Mouse (Mus musculus) fat pad, adult 2 months (tissue): ENCODE results near the gene C2cd4c.

Source experiments
- DNase-seq: peaks from one replicate; pipeline ENCODE4 v3.0.0-alpha.2; 2011; ENCODE audit warnings: low read depth, low spot score; ENCODE audit errors: extremely low read depth

C2cd4c gene

DNA sequence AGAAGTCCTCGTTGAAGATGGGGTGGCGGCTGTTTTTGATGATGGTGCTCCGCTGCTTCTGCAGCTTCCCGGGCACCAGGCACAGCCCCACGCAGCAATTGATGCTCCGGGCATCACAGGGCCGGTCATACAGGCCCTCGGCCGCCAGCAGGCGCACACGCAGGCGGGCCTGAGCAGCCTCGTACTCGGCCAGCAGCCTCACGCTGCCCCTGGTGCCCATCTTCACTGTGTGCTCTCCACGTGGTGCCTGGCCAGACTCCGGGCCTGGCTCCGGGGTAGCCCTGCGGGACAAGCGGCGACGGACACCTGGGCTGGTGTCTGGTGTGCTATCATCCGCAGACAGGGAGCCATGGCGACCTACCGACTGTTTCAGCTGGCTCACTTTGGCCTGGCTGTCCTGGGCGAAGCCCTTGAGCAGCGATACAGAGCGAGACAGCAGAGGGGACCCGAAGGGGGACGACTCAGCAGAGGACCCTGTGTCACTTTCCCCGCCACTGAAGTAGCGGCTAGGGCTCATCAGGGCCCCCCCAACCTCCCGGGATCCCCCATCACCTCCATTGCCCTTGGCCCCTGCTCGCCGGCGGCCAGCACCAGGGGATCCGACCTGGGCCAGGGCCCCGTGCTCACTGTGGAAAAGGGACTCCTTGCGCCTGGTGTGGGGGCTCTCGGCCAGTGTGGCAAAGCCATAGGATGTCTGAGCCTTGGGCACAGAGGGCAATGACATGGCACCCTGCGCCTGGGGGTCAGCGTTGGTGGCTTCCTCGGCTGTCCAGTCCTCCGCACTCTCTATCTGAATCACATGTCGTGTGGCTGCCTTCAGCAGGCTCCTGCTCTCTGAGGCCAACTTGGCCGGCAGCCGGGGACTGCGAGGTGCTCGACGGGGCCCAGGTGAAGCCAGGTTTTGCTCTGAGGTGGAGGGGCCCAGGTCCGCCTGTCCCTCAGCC is 1.4 kb downstream of the C2cd4c start:
- DNase-seq = no peak

DNA sequence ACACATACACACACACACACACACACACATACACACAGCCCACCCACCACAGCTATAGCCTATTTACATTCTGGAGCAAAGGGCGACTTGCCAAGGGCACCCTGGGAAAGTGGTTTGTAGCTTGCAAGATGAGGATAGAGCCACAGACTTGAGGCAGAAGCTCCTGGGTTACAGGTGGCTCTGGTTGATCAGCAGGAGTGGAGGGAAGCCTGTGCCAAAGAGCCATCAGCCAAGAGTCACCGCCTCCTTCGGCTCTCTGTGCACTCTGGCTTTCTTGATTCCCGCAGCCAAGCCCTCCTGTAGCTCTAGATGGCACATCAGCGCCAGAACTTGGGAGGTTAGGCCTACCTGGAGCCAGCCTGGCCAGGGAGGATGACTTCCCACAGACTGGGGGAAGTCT is 2.5 kb downstream of the C2cd4c start:
- no peak for DNase-seq

DNA sequence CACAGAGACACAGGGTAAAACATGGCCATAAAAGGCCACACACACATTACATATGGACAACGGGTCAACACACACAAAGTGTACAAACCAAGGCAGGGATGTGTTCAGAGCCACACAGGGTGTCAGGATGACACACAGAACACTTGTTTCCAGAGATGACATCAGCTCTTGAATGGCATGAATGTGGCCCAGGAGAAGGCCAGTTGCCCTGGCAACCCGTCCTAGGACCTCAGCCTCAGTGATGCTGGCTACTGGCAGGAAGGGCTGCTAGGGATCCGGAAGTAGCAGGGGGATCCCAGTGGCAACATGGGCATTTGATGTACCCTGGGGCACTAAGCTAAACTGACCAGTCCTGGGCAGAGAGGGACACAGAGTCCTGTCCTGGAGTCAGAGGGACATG is 4.5 kb downstream of the C2cd4c start:
- DNase-seq = no peak

DNA sequence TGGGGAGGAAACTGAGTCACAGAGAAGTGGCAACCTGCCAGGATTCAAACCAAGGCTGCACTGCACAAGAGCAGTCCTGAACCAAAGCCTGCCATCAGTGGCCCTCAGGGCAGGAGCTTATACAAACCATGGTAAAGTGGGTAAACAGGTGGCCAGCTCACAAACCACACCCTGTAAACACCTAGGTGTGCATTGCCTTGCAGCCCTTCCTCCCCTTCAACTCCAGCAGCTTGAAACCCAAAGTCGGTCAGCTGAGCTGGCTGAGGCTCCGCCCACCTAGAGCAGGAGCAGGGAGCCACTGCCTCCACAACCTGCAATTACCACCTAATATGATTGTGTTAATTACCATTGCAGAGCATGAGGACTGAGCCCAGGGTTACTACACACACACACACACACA is 5.9 kb downstream of the C2cd4c start:
- no peak for DNase-seq

DNA sequence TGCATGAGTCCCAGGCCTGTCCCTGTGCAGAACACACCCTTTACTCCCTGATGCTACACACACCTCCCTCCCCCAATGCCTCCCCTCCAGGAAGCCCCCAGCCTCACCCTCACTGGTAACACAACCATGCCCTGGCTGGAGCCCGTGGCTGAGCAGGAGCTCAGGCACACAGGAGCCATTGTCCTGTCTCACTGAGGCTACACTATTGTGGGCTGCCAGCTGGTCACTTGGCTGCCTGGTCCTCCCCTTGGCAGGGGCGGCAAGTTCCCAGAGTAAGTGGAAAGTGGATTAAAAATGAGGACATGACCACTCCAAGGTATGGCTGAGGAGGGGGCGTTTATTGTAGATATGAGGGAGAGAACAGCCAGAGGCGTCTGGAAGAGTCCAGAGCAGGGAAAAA is 7.3 kb downstream of the C2cd4c start:
- no peak for DNase-seq

DNA sequence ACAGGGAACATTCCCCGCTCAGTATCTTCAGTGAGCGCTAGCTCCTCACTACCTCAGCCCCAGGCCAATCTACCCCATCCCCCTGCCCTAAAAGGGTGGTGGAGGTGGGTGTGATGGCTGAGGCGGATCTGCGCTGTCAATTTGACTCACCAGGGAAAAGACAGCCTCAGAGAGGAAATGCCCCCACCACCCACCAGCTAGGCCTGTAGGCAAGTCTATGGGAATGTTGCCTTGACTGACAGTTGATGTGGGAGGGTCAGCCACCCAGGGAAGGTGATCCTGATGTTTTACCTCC is 15.9 kb downstream of the C2cd4c start:
- no peak for DNase-seq

DNA sequence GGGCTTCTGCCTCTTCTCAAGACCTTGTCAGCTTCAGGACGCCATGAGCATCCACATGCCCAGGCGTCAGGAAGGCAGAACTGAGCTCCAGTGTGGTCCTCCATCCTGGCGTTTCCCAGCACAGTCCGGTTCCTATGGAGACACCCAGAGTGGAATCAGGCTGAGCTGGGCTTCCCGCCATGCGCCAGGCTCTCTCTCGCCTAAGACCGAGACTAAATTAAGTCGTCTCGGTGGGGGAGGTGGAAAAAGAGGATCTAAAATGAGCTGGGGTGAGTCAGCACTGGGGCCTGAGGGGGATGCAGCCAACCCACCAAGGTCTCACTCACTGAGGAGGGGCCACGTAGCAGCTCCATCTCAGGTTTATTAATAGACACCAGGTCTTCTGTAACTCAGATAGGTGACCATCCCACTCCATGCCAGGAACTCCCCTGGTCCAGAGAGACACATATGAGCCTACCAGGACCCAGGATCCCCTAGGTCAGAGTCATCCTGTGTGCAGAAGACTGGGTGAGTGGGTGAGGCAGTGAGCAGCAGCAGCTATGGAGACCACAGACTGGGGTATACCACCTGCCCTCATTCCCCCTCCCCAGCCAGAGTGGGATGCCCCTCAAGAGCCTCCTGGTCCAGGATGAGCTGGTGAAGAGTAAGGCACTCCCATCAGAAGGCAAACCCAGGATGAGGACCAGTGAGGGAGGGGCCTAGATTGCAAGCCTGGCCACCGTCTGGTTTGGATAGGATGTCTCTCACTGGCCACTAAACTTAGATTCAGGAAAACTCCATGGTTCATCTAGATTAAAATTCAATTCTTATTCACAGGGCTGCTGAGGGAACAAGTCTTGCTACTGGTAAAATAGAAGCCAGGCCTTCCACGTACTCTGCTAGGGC is 16.5 kb downstream of the C2cd4c start:
- no peak for DNase-seq

DNA sequence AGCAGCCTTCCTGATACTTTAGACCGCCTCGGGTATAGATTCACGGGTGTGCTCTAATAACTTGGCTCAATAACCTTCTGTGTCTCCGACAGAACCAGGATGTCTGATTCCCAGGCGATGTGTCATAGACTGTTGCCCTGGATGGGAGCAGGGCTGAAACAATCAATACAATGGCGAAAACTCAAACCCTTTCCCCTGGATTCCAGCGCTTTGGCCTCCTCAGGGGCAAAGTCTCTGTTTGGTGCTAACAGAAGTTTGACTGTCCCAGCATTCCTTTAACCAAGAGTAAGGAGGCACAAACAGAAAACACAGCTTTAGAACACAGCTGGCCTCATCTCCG is 18.3 kb downstream of the C2cd4c start:
- DNase-seq = no peak

DNA sequence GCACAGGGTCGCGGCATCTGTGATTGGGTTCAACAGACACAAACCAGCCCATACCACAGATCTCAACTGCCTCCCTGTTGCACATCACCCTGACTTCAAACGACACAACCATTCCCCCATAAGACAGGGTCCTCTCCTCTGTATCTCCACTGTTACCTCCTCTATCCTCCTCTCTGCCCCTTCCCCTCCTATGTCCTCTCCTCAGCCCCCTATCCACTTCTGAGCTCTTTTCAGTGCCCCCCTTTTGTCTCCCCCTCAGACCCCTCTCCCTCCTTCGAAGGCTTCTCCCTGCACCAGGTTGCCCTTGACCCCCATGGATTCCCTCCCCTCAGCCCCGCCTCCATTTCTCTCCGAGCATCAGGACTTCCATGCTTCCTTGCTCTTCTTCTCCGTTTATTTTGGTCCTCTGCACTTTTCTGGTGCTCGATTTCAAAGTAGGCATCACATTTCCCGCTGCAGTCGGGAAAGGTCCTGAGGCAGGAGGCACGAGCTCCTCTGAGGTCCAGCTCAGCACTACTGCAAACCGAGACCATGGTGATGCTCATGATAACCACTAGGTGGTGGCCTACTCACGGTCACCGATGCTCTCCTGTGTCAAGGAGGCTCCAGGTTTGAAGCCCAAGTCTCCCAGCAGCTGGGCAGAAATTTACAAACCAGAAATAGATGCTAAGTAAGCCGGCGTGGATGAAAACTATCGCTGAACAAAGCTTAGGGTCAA is 18.8 kb downstream of the C2cd4c start:
- DNase-seq = no peak

DNA sequence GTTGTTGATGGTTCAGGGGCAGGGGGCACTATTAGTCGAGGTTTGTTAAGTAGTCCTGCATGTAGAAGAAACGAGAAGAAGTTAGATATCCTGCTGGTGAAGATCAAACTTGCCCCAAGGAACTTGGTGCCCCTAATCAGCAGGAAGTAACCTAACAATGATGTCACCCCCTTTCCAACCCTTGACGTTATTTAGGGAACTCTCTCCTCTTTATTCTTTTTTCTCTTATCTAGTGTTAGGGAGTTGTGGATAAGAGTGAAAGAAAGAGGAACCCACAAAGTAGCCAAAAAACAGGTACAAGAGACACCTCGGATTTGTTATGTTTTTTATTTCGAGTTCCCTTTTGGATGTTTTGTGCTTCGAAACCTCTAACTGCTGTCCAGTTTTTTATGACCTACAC is 19.7 kb downstream of the C2cd4c start:
- no peak for DNase-seq

DNA sequence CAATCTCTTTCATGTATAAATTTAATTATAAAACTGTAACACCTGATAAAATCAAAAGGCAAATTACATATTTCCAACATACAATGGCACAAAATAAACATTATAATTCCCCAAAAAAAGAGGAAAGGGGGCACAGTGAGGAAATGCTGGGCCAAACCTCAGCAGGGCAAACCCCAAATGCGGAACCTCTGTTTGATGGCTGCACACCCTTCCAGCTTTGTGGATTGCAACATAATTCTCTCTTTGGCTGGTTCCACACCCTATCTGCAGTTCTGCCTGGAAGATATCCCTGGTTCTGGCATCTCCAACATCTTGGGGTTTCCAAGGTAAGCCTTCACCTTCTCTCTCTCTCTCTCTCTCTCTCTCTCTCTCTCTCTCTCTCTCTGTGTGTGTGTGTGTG is 23.1 kb downstream of the C2cd4c start:
- DNase-seq = no peak

DNA sequence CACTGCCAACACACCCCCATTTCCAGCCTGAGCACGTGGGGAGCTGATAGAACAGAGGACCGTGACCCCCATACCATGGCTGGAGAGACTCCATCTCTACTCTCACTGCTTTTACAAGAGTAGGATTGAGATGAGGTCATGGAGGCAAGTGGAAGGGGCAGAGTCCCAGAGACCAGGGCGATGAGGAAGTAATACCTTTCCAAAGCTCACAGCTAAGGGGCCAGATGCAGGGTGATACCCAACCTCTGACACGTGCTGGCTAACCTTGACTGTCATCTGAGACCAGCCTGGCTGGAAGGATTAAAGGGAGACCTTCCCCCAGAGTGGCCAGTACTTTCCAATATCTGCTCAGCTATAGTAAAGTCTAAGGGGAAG is 26.1 kb downstream of the C2cd4c start:
- DNase-seq = no peak

DNA sequence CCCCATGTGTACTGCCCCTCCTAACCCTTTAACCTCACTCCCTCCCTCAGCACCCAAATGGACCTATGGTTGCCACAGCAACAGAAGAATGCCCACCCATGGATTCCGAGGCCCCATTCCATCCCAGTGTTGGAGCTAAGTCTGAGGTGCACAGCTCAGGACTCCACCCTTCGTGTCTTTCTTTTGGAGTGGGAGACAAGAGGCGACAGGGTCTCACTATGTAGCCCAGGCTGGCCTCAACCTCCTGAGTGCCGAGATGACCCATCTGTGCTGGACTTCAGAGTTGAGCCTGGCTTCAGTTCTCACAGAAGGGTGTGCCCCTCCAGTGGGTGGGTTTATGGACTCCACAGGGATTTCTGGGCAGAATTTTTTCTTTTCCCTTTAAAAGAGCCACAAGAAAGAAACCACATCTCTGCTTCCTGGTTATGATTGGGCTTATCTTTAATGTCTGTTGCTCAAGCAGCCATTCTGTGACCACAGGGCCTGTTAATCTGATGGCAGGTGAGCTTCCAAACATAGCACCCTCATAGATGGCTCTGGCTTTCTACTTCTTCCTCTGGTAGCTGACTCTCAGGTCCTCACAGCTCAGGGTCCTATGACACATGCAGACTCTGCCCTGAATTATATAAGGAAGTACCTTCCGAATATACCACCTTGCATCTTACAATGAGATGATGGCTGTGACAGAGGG is 26.6 kb downstream of the C2cd4c start, which contains the start of gene Theg:
Gene Theg (minus strand): TSS at position 271 of the 691 bp plus-strand sequence.
- DNase-seq = no peak

DNA sequence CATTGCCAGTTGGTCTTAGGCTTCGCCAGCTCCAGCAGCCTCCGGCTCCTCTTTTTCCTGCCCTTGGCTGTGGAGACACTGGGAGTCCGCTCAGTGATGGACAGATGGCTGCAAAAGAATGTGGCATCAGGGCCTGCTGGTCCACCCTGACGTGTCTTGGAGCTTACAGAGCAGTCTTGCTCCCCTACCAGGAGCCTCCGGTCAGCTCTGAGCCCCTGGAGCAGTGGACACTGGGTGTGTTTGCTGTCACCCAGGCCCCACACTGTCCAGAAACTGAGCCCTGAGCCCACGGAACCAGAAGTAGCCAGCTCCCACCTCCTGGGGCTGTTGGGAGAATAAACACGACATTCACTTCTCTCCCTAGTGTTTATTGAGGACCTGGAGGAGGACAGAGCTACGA is 27.6 kb downstream of the C2cd4c start:
- no peak for DNase-seq

DNA sequence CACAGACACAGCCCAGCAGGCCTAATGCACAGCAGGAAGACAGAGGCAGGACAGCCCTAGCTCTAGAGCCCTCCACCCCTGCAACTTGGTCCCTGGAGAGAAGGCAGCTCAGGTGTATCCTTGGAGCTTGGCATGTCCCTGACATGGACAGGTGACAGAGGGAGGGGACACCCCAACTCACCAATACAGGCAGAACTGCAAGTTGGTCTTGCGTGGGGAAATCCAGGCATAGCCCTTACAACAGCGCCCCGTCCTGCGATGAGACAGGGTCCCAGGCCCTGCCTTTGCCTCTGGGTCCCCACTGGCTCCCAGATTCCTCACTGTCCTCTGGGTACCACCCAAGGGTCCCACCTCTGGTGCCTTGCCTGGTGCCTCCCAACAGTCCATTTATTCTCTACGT is 28.1 kb downstream of the C2cd4c start:
- no peak for DNase-seq

DNA sequence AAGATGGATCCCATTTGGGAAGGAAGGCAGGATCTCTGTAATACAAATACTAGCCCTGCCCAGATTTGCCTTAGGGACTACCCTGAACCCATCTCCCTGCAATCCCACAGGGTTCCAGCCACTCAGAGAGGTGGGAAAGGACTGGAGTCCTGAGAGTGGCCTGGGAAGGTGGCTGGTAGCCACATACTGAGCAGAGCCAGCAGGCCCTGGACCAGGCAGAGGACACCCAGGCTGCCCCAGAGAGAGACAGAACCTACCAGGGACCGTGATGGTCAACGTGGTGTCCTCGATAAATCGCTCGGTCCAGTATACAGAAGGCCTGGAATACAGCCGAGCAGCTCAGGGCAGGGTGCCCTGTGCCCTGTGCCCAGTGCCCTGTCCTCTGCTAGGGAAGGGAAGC is 28.7 kb downstream of the C2cd4c start:
- DNase-seq = no peak

DNA sequence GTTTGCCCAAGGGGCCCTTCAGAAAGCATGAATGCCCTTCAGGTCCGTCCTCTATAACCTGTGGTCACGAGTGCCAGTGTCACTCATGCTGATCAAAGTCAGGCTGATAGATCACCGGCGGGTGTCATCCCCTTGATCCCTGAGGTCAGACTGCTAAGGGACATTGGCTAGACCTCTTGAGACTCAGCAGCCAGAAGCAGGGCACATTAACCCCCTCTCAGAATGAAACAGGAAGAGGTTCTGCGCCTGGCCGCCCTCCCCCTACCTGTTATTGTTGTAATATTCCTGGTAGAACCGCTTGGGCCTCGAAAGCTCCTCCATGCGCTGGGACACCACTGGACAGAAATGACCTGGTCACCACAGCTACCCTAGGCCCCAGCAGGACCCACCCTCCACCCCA is 29.4 kb downstream of the C2cd4c start:
- DNase-seq = no peak

DNA sequence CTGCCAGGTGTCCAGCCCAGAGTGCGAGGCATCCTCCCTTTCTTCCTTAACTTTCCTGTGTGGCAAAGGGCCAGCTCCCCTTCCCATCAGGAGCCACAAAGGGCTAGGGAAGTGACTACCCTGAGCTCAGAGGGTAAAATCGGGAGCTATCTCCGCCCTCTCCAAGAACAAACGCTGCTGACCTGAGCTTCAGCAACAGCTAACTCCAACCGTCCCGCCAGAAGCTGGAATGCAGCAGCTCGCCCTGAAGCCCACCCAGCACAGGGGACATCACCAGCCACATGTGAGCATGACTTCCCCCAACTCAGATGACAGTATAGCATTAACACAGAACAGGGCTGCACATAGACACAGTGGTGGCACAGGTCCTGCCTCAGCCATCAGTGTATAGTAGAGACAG is 29.8 kb downstream of the C2cd4c start:
- no peak for DNase-seq

DNA sequence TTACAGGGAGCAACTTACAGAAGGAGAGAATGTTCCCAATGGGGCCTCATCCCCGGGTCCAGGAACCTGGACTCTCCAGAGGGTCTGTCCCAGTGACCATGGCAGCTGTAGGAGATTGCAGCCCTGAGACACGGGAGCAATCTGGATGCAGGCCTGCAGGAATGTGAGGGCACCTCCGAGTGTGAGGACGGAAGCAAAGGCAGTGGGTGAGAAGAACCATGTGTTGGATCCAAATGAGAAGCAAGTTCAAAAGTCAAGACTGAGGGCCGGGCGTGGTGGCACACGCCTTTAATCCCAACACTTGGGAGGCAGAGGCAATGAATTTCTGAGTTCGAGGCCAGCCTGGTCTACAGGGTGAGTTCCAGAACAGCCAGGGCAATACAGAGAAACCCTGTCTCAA is 32.3 kb downstream of the C2cd4c start:
- DNase-seq = no peak

DNA sequence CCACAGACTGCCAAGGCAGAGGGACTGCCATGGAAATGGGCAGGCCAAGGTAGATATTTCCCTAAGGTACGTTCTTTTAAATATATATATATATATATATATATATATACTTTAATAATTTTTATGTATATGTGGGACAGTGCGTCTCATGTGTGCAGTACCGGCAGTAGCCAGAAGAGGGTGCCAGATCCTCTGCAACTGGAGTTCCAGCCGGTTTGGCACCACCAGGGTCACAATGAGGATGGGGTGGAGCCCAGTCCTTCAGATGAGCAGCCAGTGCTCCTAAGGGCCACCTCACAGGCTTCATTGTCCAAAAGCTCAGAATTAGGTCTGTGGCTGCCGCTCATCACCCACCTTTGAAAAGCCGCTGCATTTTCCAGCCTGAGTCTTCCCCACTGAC is 33.0 kb downstream of the C2cd4c start:
- no peak for DNase-seq

DNA sequence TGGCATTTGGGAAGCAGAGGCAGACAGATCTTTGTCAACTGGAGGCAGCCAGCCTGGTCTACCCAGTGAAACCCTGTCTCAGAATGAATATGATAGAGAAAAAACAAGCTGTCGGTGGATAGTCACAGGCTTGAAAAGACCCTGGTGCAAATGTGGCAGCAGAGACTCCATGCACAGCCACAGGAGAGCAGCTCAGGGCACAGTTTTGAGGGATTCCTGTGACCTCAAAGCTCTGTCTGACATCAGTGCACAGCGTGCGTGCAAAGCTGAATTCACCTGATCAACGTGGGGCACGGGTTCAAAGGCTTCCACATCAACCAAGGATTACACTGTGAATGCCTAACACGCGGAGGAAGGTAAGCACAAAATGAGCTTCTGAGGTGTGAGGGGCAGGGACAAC is 33.5 kb downstream of the C2cd4c start:
- no peak for DNase-seq
